Mouse (Mus musculus) E14TG2a.4 (cell line): ENCODE measurements around the gene Got2.

Experiments used
- CTCF ChIP-seq: conservative IDR thresholded peaks from 2 replicates; pipeline ENCODE4 v1.5.1; 2014; ENCODE audit warnings: low read length
- POU5F1 ChIP-seq: IDR thresholded peaks from 2 replicates; pipeline ENCODE4 v1.6.1; 2014; ENCODE audit warnings: low read length, borderline replicate concordance

DNA sequence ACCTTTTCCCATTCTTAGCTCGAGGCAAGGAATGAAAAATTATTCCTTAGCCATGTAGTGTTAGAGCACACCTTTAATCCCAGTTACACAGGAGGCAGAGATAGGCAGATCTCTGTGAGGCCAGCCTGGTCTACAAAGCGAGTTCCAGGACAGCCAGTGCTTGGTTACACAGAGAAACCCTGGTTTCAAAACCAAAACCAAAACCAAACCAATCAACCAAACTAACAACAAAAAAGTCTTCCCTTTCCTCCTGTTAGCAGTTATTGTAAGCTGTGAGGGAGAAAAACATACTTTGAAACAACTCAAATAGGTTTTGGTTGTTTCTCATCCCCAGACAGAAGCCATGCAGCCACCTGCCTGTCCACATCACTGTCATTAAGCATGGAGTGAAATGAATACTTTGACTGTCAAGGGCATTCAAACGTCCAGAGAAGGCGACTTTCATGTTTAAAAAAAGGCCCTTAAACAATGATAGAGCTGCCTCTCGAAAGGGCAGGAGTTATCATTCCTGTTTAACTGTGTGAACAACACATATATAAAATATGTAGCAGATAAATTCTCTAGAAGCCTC lies 3.0 kb downstream of the Got2 start:
- no peak for TF ChIP-seq CTCF
- no peak for TF ChIP-seq POU5F1
